14 mouse cellular contexts compared by ENCODE assay signal in genomic region chr8:104606329-104606728, GRCm38 (mm10). TPM values are rescaled to one million over a fixed set of nuclear protein-coding genes. Genes with fewer than 3 reads are reported as not detected.
A peak's percentile ranks its signal among the peaks of the same experiment; 100 is the strongest.
DNase-seq lines count a peak whose midpoint lies in the region; ATAC-seq and TF ChIP-seq lines count a peak whose summit lies in the region.
"Had no signal": no experiment of that assay in that cellular context is flagged by ENCODE, and none has a peak within 500 bp of the region (broad histone marks: within the 10 kb centered on the region; RNA-seq: fewer than 3 reads in every experiment).

No protein-coding gene starts in this region.

- DNase-seq in heart, adult 11 months, result peak; percentile 94
- no peak for DNase-seq in heart, postnatal 25 days (ENCODE audit: low spot score)
- DNase-seq in lung, postnatal 14 days, result peak; percentile 29
- no peak for DNase-seq in lung, adult 2 months
- DNase-seq in ovary, adult 18-20 months (ENCODE audit: low spot score), result no peak
- DNase-seq: thymus, postnatal 4 days had no signal

- no peaks in the 10 kb centered on the region for H3K79me2 ChIP-seq in myocyte (ENCODE audit: control insufficient read depth, insufficient read depth)

- WGBS in lung, adult 2 months, result 38% methylated on average over 6 of the region's 6 CpGs
- 6% methylated on average over 6 of the region's 6 CpGs for WGBS in heart, embryonic 13.5 days

- no peaks in the 10 kb centered on the region for H3K27me3 ChIP-seq in heart, embryonic 13.5 days (replicated peaks)
- no peaks in the 10 kb centered on the region for H3K27me3 ChIP-seq in myocyte (ENCODE audit: control insufficient read depth, insufficient read depth, insufficient read length)

- TF ChIP-seq CTCF in lung, adult 2 months (IDR thresholded peaks at IDR 0.05; ENCODE audit: insufficient read depth, low read length), result no peak

- no peak for TF ChIP-seq POLR2A in lung, adult 2 months (IDR thresholded peaks at IDR 0.05; ENCODE audit: borderline replicate concordance, extremely low read depth, low read depth, low read length)
- TF ChIP-seq POLR2A in myocyte (IDR thresholded peaks at IDR 0.05; ENCODE audit: insufficient read length, low read depth), result no peak

- peak overlapping the region; percentile 29 for H3K4me2 ChIP-seq in heart, embryonic 13.5 days
- H3K4me2 ChIP-seq in myocyte (ENCODE audit: low read depth), result peak overlapping the region; percentile 24
- H3K4me2 ChIP-seq: hindbrain, embryonic 14.5 days; midbrain, embryonic 13.5 days had no signal

- H3ac ChIP-seq in myocyte (ENCODE audit: control insufficient read depth, insufficient read length), result no peak overlapping the region

- no peaks in the 10 kb centered on the region; the same call in 1 of the 2 replicates for H3K4me1 ChIP-seq in lung, adult 2 months (ENCODE audit: control insufficient read depth, insufficient read depth, low read length)
- H3K4me1 ChIP-seq in heart, embryonic 13.5 days, result peaks cover 92% of the 10 kb centered on the region

- peak; percentile 26; the same call in 1 of the 2 replicates for ATAC-seq in heart, embryonic 13.5 days (ENCODE audit: extremely low read depth, insufficient number of reproducible peaks, low FRiP score, low TSS enrichment)
- ATAC-seq in granulocyte monocyte progenitor cell, adult 5-6 weeks (replicated peaks; ENCODE audit: poor library complexity, severe bottlenecking), result no peak
- ATAC-seq: midbrain, embryonic 13.5 days had no signal

- no peak overlapping the region for H3K4me3 ChIP-seq in lung, adult 2 months (replicated peaks; ENCODE audit: extremely low read depth, low read depth, low read length)
- no peak overlapping the region for H3K4me3 ChIP-seq in heart, embryonic 13.5 days
- no peak overlapping the region for H3K4me3 ChIP-seq in myocyte
- H3K4me3 ChIP-seq: erythroblast, embryonic 14.5 days; midbrain, embryonic 13.5 days had no signal

- no peaks in the 10 kb centered on the region for H3K36me3 ChIP-seq in heart, embryonic 13.5 days
- no peaks in the 10 kb centered on the region for H3K36me3 ChIP-seq in myocyte (ENCODE audit: control insufficient read depth, insufficient read depth)
- H3K36me3 ChIP-seq: midbrain, embryonic 13.5 days had no signal

- intact Hi-C loops in heart, postnatal 25 days (cut with DNase I), result no loop called here

- H3K9me3 ChIP-seq in heart, embryonic 13.5 days, result no peaks in the 10 kb centered on the region
- H3K9me3 ChIP-seq: midbrain, embryonic 13.5 days had no signal

- H3K9ac ChIP-seq in heart, embryonic 13.5 days, result peak overlapping the region; percentile 73
- H3K9ac ChIP-seq: hindbrain, embryonic 14.5 days; midbrain, embryonic 13.5 days had no signal

- H3K27ac ChIP-seq in heart, embryonic 13.5 days (replicated peaks), result peak overlapping the region; percentile 99
- H3K27ac ChIP-seq: hindbrain, embryonic 14.5 days; midbrain, embryonic 13.5 days had no signal

TF ChIP-seq in myocyte, 11 proteins besides CTCF, POLR2A, EP300 and RAD21:
- TF ChIP-seq TCF3 (IDR thresholded peaks at IDR 0.05; ENCODE audit: insufficient read length, low read depth), result no peak
- no peak for TF ChIP-seq MYOG (IDR thresholded peaks at IDR 0.05; ENCODE audit: control insufficient read depth in 1 of 3, insufficient read depth in 1 of 3, insufficient read length in 2 of 3, low read depth in 2 of 3)
- peak in 2 of 3 experiments; percentile 31 to 52 for TF ChIP-seq MYOD1 (IDR thresholded peaks at IDR 0.05; ENCODE audit: control insufficient read depth in 1 of 3, insufficient read length in 2 of 3, low read depth in 2 of 3)

RNA-seq across cellular contexts. Expression of gene Pdp2, which starts 15.1 kb away (rescaled TPM):
- 10 to 100 TPM; 20.1 to 29.0 TPM for total RNA-seq in heart, postnatal 25 days (2021)
- 3.4 and 4.4 TPM in 2 replicates for polyA plus RNA-seq in lung, adult 2 months (2012; rRNA removed)
- 7.1 and 7.3 TPM in 2 replicates for polyA plus RNA-seq in heart, embryonic 13.5 days (2015; fragmentation: Nextera tagmentation; extraction: Ambion mirVana)
- polyA plus RNA-seq in myocyte (2012; fragmentation: generic; extraction: Trizol), result 2.3 TPM
- 9.6 and 13.1 TPM in 2 replicates for total RNA-seq in granulocyte monocyte progenitor cell, adult 5-6 weeks (2014; fragmentation: Nextera tagmentation)
- total RNA-seq in granulocyte monocyte progenitor cell, adult 5-6 weeks (2017), result 10.3 and 11.4 TPM in 2 replicates

RNA-seq across cellular contexts. Expression of gene Cdh16, which starts 17.9 kb away (rescaled TPM):
- total RNA-seq in heart, postnatal 25 days (2021), result 1 to 10 TPM; 2.4 to 3.1 TPM
- polyA plus RNA-seq in lung, adult 2 months (2012; rRNA removed), result 9.6 and 16.2 TPM in 2 replicates
- 18.2 and 18.4 TPM in 2 replicates for polyA plus RNA-seq in heart, embryonic 13.5 days (2015; fragmentation: Nextera tagmentation; extraction: Ambion mirVana)
- polyA plus RNA-seq in myocyte (2012; fragmentation: generic; extraction: Trizol), result 0.29 TPM
- not detected in 2 replicates for total RNA-seq in granulocyte monocyte progenitor cell, adult 5-6 weeks (2014; fragmentation: Nextera tagmentation)
- not detected in 2 replicates for total RNA-seq in granulocyte monocyte progenitor cell, adult 5-6 weeks (2017)
- polyA plus RNA-seq: C2C12; erythroblast, embryonic 14.5 days; hindbrain, embryonic 14.5 days; midbrain, embryonic 13.5 days; neural tube, embryonic 11.5 days had no signal

RNA-seq across cellular contexts. Expression of gene Rrad, which starts 24.8 kb away (rescaled TPM):
- 100 to 1,000 TPM; 323 to 376 TPM for total RNA-seq in heart, postnatal 25 days (2021)
- polyA plus RNA-seq in lung, adult 2 months (2012; rRNA removed), result 10.9 and 19.5 TPM in 2 replicates
- polyA plus RNA-seq in heart, embryonic 13.5 days (2015; fragmentation: Nextera tagmentation; extraction: Ambion mirVana), result 285 and 323 TPM in 2 replicates
- 17.9 TPM for polyA plus RNA-seq in myocyte (2012; fragmentation: generic; extraction: Trizol)
- total RNA-seq in granulocyte monocyte progenitor cell, adult 5-6 weeks (2014; fragmentation: Nextera tagmentation), result 0.95 and 2.6 TPM in 2 replicates
- 1.3 and 2.1 TPM in 2 replicates for total RNA-seq in granulocyte monocyte progenitor cell, adult 5-6 weeks (2017)

RNA-seq across cellular contexts. Expression of gene Ciao2b, which starts 35.4 kb away (rescaled TPM):
- 10 to 100 TPM; 58.7 to 66.5 TPM for total RNA-seq in heart, postnatal 25 days (2021)
- polyA plus RNA-seq in lung, adult 2 months (2012; rRNA removed), result 34.7 and 35.3 TPM in 2 replicates
- polyA plus RNA-seq in heart, embryonic 13.5 days (2015; fragmentation: Nextera tagmentation; extraction: Ambion mirVana), result 186 and 228 TPM in 2 replicates
- polyA plus RNA-seq in myocyte (2012; fragmentation: generic; extraction: Trizol), result 217 TPM
- total RNA-seq in granulocyte monocyte progenitor cell, adult 5-6 weeks (2014; fragmentation: Nextera tagmentation), result 21.4 and 40.5 TPM in 2 replicates
- 14.8 and 24.8 TPM in 2 replicates for total RNA-seq in granulocyte monocyte progenitor cell, adult 5-6 weeks (2017)

Comparison
In these comparisons a context has a peak if more than half of its experiments do, and no peak if none do; other contexts are left out.
1. DNase-seq: peak in heart, adult 11 months (single experiment) and lung, postnatal 14 days (single experiment); none in heart, postnatal 25 days (single experiment), lung, adult 2 months (single experiment) and ovary, adult 18-20 months (single experiment).
2. RNA of gene Rrad, which starts 24.8 kb away (polyA plus RNA-seq): 285 to 323 TPM in heart, embryonic 13.5 days; 10.9 to 19.5 TPM in lung, adult 2 months and 17.9 TPM in myocyte (single experiment); every median in the first group is over 10 times any median in the second.